Mouse (Mus musculus) WW6 (cell line): ENCODE results near the gene Ccdc43.
"Not testable (repeated sequence)": the region's sequence is repeated elsewhere in the genome, so short reads cannot be mapped to it uniquely, and the experiment has no call there.

Source experiments
- DNase-seq: peaks from one replicate; pipeline ENCODE4 v3.0.0-alpha.2; 2013; ENCODE audit warnings: low read depth, low spot score

The Ccdc43 gene

GRCm38 (mm10) chr11:102697338-102698017 is at the start of gene Ccdc43:
TSS of gene Ccdc43 (minus strand) at chr11:102697782.
- DNase-seq = peak; percentile 63

- no peak for DNase-seq
Measured at GRCm38 (mm10) chr11:102744746-102745145, 47.2 kb upstream of the Ccdc43 start.

- no peak for DNase-seq
Measured at GRCm38 (mm10) chr11:102742843-102743242, 45.3 kb upstream of the Ccdc43 start.

DNA sequence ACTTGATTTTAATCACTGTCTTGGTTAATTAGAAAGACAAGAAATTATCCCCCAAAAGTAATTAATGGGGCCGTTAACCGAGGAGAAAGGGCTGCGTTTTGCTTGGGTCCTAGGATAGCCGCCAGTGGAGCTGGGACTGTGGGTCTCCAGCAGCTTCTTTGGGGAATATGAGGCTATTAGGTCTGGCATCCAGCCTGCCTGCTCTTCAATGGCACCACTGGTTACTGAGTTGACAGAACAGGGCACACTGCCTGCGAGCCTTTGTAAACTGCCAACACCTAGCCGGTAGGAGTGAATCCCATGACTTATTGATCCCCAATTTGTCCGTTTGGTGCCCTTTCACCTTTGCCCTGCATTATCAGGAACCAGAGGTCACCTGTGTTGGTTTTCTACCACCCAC is 44.5 kb upstream of the Ccdc43 start:
- DNase-seq = no peak

- no peak for DNase-seq
Measured at GRCm38 (mm10) chr11:102741129-102741950, 43.8 kb upstream of the Ccdc43 start.

DNA sequence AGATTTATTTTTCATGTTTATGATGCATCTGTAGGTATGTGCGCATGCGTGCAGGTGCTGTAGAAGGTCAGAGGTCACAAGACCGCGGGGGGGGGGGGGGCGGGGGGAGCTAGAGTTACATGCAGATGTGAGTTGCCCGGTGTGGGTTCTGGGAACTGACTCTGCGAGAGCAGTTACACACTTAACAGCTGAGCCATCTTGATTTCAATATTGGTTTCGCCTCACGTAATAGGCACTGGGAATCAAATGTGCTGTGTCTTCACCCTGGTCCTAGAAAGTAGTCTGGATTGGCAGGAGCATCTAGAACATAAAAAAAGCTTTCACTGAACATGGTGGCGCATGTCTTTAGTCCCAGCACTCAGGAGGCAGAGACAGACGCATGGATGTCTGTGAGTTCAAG is 43.1 kb upstream of the Ccdc43 start:
- DNase-seq = no peak

GRCm38 (mm10) chr11:102739278-102739966 is 41.8 kb upstream of the Ccdc43 start:
- DNase-seq = peak; percentile 74

DNA sequence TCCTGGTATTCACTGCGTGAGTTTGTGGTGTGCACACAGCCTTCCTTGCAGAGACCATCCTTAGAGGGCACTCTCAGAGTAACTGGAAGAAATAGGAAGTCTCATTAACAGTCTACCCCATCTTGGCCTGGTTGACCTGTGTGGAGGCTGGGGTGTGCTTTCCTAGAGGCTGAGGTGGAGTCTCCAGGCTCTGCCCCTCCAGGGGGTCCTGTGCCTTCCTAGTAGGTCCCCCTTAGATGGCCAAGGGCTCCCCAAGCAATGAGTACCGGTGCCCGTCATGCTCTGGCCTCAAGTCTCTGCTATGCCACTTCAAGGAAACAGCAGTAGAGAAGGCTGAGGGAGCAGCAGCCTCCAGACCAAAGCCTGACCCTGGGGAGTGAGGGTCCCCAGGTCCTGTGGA is 40.5 kb upstream of the Ccdc43 start:
- DNase-seq = no peak

- DNase-seq = no peak
Measured at GRCm38 (mm10) chr11:102734961-102735360, 37.4 kb upstream of the Ccdc43 start.

- DNase-seq = no peak
Measured at GRCm38 (mm10) chr11:102733146-102733545, 35.6 kb upstream of the Ccdc43 start.

DNA sequence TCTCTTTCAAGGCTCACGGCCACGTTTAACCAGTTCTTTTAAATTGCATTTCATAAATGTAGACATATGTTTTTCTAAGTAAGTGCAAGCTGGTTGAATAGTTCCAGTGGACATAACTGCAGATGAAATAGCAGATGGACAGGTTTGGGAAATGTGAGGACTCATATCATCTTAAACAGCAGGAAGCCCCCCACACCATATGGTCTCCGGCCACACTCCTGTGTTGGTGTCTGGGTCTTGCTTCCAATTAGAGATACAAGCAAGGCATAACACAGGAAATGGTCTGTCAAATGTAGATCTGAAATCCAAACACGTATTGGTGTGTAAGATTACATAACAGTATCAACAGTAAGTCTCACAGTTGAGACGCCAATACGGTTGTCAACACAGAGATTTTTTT is 33.8 kb upstream of the Ccdc43 start:
- no peak for DNase-seq

DNA sequence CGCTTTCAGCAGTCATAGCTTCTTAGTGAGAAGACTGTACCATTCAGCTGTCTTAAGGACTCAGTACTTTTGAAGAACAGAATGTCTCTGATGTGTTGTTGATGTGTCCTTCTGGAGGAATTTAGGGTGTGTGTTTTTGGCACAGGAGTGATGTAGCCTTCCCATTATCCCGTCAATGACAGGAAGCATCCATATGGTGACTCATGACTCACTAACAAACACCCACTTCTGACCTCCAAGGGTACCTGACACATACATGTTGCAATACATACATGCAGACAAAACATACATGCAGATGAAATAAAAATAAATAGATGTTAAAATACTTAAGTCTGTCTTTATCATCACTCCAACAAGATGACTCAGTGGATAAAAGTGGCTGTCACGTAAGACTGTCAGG is 32.3 kb upstream of the Ccdc43 start:
- DNase-seq = no peak

GRCm38 (mm10) chr11:102728614-102729013 is 31.0 kb upstream of the Ccdc43 start:
- DNase-seq = peak; percentile 42

- peak; percentile 53 for DNase-seq
Measured at GRCm38 (mm10) chr11:102725574-102725973, 28.0 kb upstream of the Ccdc43 start.

DNA sequence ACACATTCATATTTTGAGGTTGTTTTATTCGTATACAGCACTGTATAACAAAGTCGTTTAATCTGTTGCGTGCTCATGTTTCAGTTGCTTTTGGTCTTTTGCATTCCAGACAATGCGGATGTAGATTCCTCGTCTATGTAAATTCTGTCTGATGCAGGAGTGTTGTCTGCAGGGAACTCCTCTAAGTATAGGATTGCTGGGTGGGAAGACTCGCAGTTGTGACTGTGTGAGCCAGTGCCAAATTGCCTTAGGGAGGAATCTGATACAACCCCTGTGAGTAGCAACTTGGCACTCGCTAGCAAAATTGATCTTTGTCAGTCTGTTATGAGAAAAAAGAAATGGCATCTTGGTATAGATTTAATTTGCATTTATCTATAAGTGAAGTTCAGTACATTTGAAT is 18.6 kb upstream of the Ccdc43 start:
- DNase-seq = no peak

- DNase-seq = not testable (repeated sequence)
Measured at GRCm38 (mm10) chr11:102714578-102714977, 17.0 kb upstream of the Ccdc43 start.

GRCm38 (mm10) chr11:102712411-102712810 is 14.8 kb upstream of the Ccdc43 start:
- no peak for DNase-seq

DNA sequence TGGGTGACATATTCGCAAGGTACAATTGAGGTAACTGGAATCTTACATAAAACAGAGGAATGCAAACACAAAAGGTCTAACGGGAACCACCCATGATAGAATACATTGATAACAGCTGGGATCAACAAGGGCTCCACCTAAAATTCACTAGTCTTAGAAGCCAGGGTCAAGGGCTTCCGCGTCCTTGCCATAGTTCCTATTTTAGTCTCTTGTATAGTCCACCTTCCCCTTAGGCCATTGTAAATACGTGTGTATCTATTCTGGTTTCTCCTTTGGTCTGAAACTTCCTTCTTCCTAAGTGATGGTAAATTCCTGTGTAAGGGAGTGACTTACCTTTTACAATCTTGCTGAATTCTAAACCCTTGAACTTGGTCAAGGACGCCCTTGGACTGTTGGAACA is 4.6 kb upstream of the Ccdc43 start:
- not testable (repeated sequence) for DNase-seq

- no peak for DNase-seq
Measured at GRCm38 (mm10) chr11:102698018-102698476, 465 bp upstream of the Ccdc43 start.

- DNase-seq = no peak
Measured at GRCm38 (mm10) chr11:102695289-102695688, 2.3 kb downstream of the Ccdc43 start.

- peak; percentile 57 for DNase-seq
Measured at GRCm38 (mm10) chr11:102690162-102690561, 7.4 kb downstream of the Ccdc43 start.
